1 mouse cellular context compared by ENCODE assay signal in the genomic region with DNA sequence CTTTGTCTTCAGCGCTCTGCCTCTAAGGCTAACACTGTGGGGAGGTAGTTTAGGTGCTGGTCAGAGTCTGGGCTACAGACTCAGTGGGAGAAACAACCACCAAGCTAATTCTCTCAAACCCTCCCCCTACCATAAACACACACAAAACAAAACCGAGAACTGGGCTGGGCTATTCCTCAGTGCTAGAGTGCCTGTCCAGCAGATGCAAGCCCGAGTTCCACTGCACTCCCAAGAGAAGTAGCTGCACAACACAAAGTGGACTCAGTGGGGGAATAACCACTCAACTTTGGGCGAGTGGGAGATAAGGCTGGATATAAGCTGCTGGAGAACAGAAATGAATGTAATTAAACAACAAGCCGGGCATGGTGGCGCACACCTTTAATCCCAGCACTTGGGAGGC.
TF ChIP-seq lines count a peak whose summit lies in the region.

No protein-coding gene starts in this region.

TF ChIP-seq in CH12.LX, 34 proteins besides CTCF, POLR2A, EP300 and RAD21 (continued from another document):
- TF ChIP-seq ZKSCAN1 (IDR thresholded peaks at IDR 0.05; ENCODE audit: borderline replicate concordance, low read depth, low read length) (no peak), SIN3A (IDR thresholded peaks at IDR 0.05; ENCODE audit: low read length) (peak; percentile 71; the same call in 1 of the 2 replicates), MAZ (IDR thresholded peaks at IDR 0.05; ENCODE audit: low read depth, low read length) (0 out of 2 replicates have a peak, but pooled peaks have one; percentile 50), ETS1 (conservative IDR thresholded peaks at IDR 0.05; ENCODE audit: low read depth, low read length) (peak; percentile 44; the same call in 1 of the 2 replicates), CHD1 (IDR thresholded peaks at IDR 0.05; ENCODE audit: low read depth, low read length) (peak; percentile 42; the same call in 1 of the 2 replicates), CHD2 (IDR thresholded peaks at IDR 0.05; ENCODE audit: low read length) (peak; percentile 52), IRF4 (IDR thresholded peaks at IDR 0.05; ENCODE audit: low read depth, low read length) (peak; percentile 90), USF2 (conservative IDR thresholded peaks at IDR 0.05; ENCODE audit: low read depth, low read length) (no peak), NELFE (IDR thresholded peaks at IDR 0.05; ENCODE audit: low read depth, low read length) (no peak), KAT2A (IDR thresholded peaks at IDR 0.05; ENCODE audit: insufficient replicate concordance, low read length) (no peak), MAFK (IDR thresholded peaks at IDR 0.05; ENCODE audit: insufficient replicate concordance, low read length) (no peak), RCOR1 (conservative IDR thresholded peaks at IDR 0.05; ENCODE audit: low read depth, low read length) (no peak), UBTF (IDR thresholded peaks at IDR 0.05; ENCODE audit: low read depth, low read length) (no peak), PAX5 (IDR thresholded peaks at IDR 0.05; ENCODE audit: low read length) (no peak), HCFC1 (IDR thresholded peaks at IDR 0.05; ENCODE audit: low read depth, low read length) (no peak), MAX (IDR thresholded peaks at IDR 0.05; ENCODE audit: low read length) (no peak), SMC3 (IDR thresholded peaks at IDR 0.05; ENCODE audit: low read depth, low read length) (no peak), USF1 (IDR thresholded peaks at IDR 0.05; ENCODE audit: low read depth, low read length) (no peak), TBP (conservative IDR thresholded peaks at IDR 0.05; ENCODE audit: low read depth, low read length) (peak; percentile 82; the same call in 1 of the 2 replicates), ZC3H11A (IDR thresholded peaks at IDR 0.05; ENCODE audit: low read depth, low read length) (no peak), POLR2AphosphoS2 (IDR thresholded peaks at IDR 0.05; ENCODE audit: low read depth, low read length) (peak; percentile 79; the same call in 1 of the 2 replicates), TCF12 (IDR thresholded peaks at IDR 0.05; ENCODE audit: low read depth, low read length) (peak; percentile 65; the same call in 1 of the 2 replicates), ZNF384 (IDR thresholded peaks at IDR 0.05; ENCODE audit: low read depth, low read length) (no peak), JUN (IDR thresholded peaks at IDR 0.05; ENCODE audit: insufficient read depth, low read depth, low read length) (no peak), MYC (IDR thresholded peaks at IDR 0.05; ENCODE audit: low read depth, low read length) (no peak), MXI1 (IDR thresholded peaks at IDR 0.05; ENCODE audit: low read depth, low read length) (no peak), E2F4 (IDR thresholded peaks at IDR 0.05; ENCODE audit: insufficient replicate concordance, low read depth, low read length) (no peak), BHLHE40 (IDR thresholded peaks at IDR 0.05; ENCODE audit: low read depth, low read length) (peak; percentile 37; the same call in 1 of the 2 replicates), ZMIZ1 (IDR thresholded peaks at IDR 0.05; ENCODE audit: low read depth, low read length) (peak; percentile 53; the same call in 1 of the 2 replicates), GABPA (IDR thresholded peaks at IDR 0.05; ENCODE audit: insufficient replicate concordance, low read depth, low read length) (no peak), JUND (conservative IDR thresholded peaks at IDR 0.05; ENCODE audit: low read depth, low read length) (no peak), NRF1 (IDR thresholded peaks at IDR 0.05; ENCODE audit: low read depth, low read length) (no peak), MEF2A (IDR thresholded peaks at IDR 0.05; ENCODE audit: borderline replicate concordance, low read depth, low read length) (0 out of 2 replicates have a peak, but pooled peaks have one; percentile 32)
